Mouse (Mus musculus): ENCODE data around the gene Wdfy3. TPM values are rescaled to one million over a fixed set of nuclear protein-coding genes. Genes with fewer than 3 reads are reported as not detected.

Wdfy3 gene
- total and polyA plus RNA-seq, 2 experiments from 2014 or later = 18.2 to 89.2 TPM

GRCm38 (mm10) chr5:101954393-101955340 is 115.1 kb downstream of the Wdfy3 start:
- H3K36me3 ChIP-seq (ENCODE audit: insufficient read depth, low read length) = peaks cover 25% of the 10 kb centered on the region
- no peaks in the 10 kb centered on the region for H3K9me3 ChIP-seq (ENCODE audit: low read length)
- no peaks in the 10 kb centered on the region for H3K4me1 ChIP-seq (ENCODE audit: insufficient read depth, low read length)
- no peak overlapping the region for H3K9ac ChIP-seq (replicated peaks; ENCODE audit: low read length, poor library complexity, severe bottlenecking)
- DNase-seq (ENCODE audit: low spot score) (no peak), ATAC-seq (ENCODE audit: low FRiP score) (no peak)
- TF ChIP-seq CTCF (IDR thresholded peaks at IDR 0.05) = no peak
- no peak overlapping the region for H3K4me3 ChIP-seq (ENCODE audit: low read depth, low read length)
- H3K27me3 ChIP-seq (ENCODE audit: insufficient read depth, low read length) = no peaks in the 10 kb centered on the region
- no peak overlapping the region for H3K27ac ChIP-seq (ENCODE audit: low read depth, low read length)
- 91% methylated on average over 16 of the region's 16 CpGs for WGBS
- no peak overlapping the region for H3K4me2 ChIP-seq (ENCODE audit: low read depth, low read length, poor library complexity, severe bottlenecking)

- Histone ChIP-seq H3K4me1 (ENCODE audit: insufficient read depth, low read length) (no peaks in the 10 kb centered on the region), H3K9ac (replicated peaks; ENCODE audit: low read length, poor library complexity, severe bottlenecking) (no peak overlapping the region), H3K36me3 (ENCODE audit: insufficient read depth, low read length) (peaks cover 28% of the 10 kb centered on the region), H3K4me2 (ENCODE audit: low read depth, low read length, poor library complexity, severe bottlenecking) (no peak overlapping the region), H3K4me3 (ENCODE audit: low read depth, low read length) (no peak overlapping the region), H3K27me3 (ENCODE audit: insufficient read depth, low read length) (no peaks in the 10 kb centered on the region), H3K27ac (ENCODE audit: low read depth, low read length) (no peak overlapping the region), H3K9me3 (ENCODE audit: low read length) (no peaks in the 10 kb centered on the region)
- TF ChIP-seq CTCF (IDR thresholded peaks at IDR 0.05) = no peak
- 92% methylated on average over 1 of the region's 1 CpGs for WGBS
- no peak for DNase-seq (ENCODE audit: low spot score)
- no peak for ATAC-seq (ENCODE audit: low FRiP score)
These were observed 117.8 kb downstream of the Wdfy3 start for GRCm38 (mm10) chr5:101951918-101952317.

- Histone ChIP-seq H3K27ac (ENCODE audit: low read depth, low read length) (no peak overlapping the region), H3K4me2 (ENCODE audit: low read depth, low read length, poor library complexity, severe bottlenecking) (no peak overlapping the region), H3K36me3 (ENCODE audit: insufficient read depth, low read length) (peaks cover 30% of the 10 kb centered on the region), H3K4me1 (ENCODE audit: insufficient read depth, low read length) (no peaks in the 10 kb centered on the region), H3K9ac (replicated peaks; ENCODE audit: low read length, poor library complexity, severe bottlenecking) (no peak overlapping the region), H3K27me3 (ENCODE audit: insufficient read depth, low read length) (no peaks in the 10 kb centered on the region), H3K4me3 (ENCODE audit: low read depth, low read length) (no peak overlapping the region), H3K9me3 (ENCODE audit: low read length) (no peaks in the 10 kb centered on the region)
- 76% methylated on average over 8 of the region's 8 CpGs for WGBS
- ATAC-seq (ENCODE audit: low FRiP score) (no peak), DNase-seq (ENCODE audit: low spot score) (no peak)
- no peak for TF ChIP-seq CTCF (IDR thresholded peaks at IDR 0.05)
These were observed 120.4 kb downstream of the Wdfy3 start for GRCm38 (mm10) chr5:101949323-101949722.

GRCm38 (mm10) chr5:101948641-101949040 is 121.1 kb downstream of the Wdfy3 start:
- Histone ChIP-seq H3K27ac (ENCODE audit: low read depth, low read length) (no peak overlapping the region), H3K36me3 (ENCODE audit: insufficient read depth, low read length) (peaks cover 34% of the 10 kb centered on the region), H3K4me2 (ENCODE audit: low read depth, low read length, poor library complexity, severe bottlenecking) (no peak overlapping the region), H3K4me3 (ENCODE audit: low read depth, low read length) (no peak overlapping the region), H3K9ac (replicated peaks; ENCODE audit: low read length, poor library complexity, severe bottlenecking) (no peak overlapping the region), H3K27me3 (ENCODE audit: insufficient read depth, low read length) (no peaks in the 10 kb centered on the region), H3K4me1 (ENCODE audit: insufficient read depth, low read length) (no peaks in the 10 kb centered on the region), H3K9me3 (ENCODE audit: low read length) (no peaks in the 10 kb centered on the region)
- WGBS = 89% methylated on average over 7 of the region's 7 CpGs
- ATAC-seq (ENCODE audit: low FRiP score) (no peak), DNase-seq (ENCODE audit: low spot score) (no peak)
- TF ChIP-seq CTCF (IDR thresholded peaks at IDR 0.05) = no peak

GRCm38 (mm10) chr5:101945731-101946130 is 124.0 kb downstream of the Wdfy3 start:
- DNase-seq (ENCODE audit: low spot score) (no peak), ATAC-seq (ENCODE audit: low FRiP score) (no peak)
- H3K4me1 ChIP-seq (ENCODE audit: insufficient read depth, low read length) = no peaks in the 10 kb centered on the region
- H3K4me3 ChIP-seq (ENCODE audit: low read depth, low read length) = no peak overlapping the region
- WGBS = 91% methylated on average over 5 of the region's 5 CpGs
- no peak for TF ChIP-seq CTCF (IDR thresholded peaks at IDR 0.05)
- H3K4me2 ChIP-seq (ENCODE audit: low read depth, low read length, poor library complexity, severe bottlenecking) = no peak overlapping the region
- H3K27ac ChIP-seq (ENCODE audit: low read depth, low read length) = no peak overlapping the region
- peaks cover 47% of the 10 kb centered on the region for H3K36me3 ChIP-seq (ENCODE audit: insufficient read depth, low read length)
- no peak overlapping the region for H3K9ac ChIP-seq (replicated peaks; ENCODE audit: low read length, poor library complexity, severe bottlenecking)
- H3K27me3 ChIP-seq (ENCODE audit: insufficient read depth, low read length) = no peaks in the 10 kb centered on the region
- no peaks in the 10 kb centered on the region for H3K9me3 ChIP-seq (ENCODE audit: low read length)

- no peak overlapping the region for H3K4me3 ChIP-seq (ENCODE audit: low read depth, low read length)
- peaks cover 49% of the 10 kb centered on the region for H3K36me3 ChIP-seq (ENCODE audit: insufficient read depth, low read length)
- H3K4me1 ChIP-seq (ENCODE audit: insufficient read depth, low read length) = no peaks in the 10 kb centered on the region
- ATAC-seq (ENCODE audit: low FRiP score) = no peak
- no peaks in the 10 kb centered on the region for H3K9me3 ChIP-seq (ENCODE audit: low read length)
- H3K9ac ChIP-seq (replicated peaks; ENCODE audit: low read length, poor library complexity, severe bottlenecking) = no peak overlapping the region
- no peak overlapping the region for H3K4me2 ChIP-seq (ENCODE audit: low read depth, low read length, poor library complexity, severe bottlenecking)
- TF ChIP-seq CTCF (IDR thresholded peaks at IDR 0.05) = no peak
- H3K27ac ChIP-seq (ENCODE audit: low read depth, low read length) = no peak overlapping the region
- H3K27me3 ChIP-seq (ENCODE audit: insufficient read depth, low read length) = no peaks in the 10 kb centered on the region
- DNase-seq (ENCODE audit: low spot score) = no peak
- WGBS = 93% methylated on average over 13 of the region's 13 CpGs
These were observed 131.7 kb downstream of the Wdfy3 start for GRCm38 (mm10) chr5:101937909-101938596.
